Mouse (Mus musculus) ES-Bruce4 (cell line): Measurements from ENCODE around the gene Cd180. TPM values are rescaled to one million over a fixed set of nuclear protein-coding genes. Genes with fewer than 3 reads are reported as not detected.
"Not testable (repeated sequence)": the region's sequence is repeated elsewhere in the genome, so short reads cannot be mapped to it uniquely, and the experiment has no call there.

Experiments
- H3K27ac ChIP-seq: 2 replicates; pipeline ENCODE4 v1.5.1; 2012; ENCODE audit warnings: low read length, inconsistent platforms; ENCODE audit not compliant: insufficient read depth
- H3K27me3 ChIP-seq: 2 replicates; pipeline ENCODE4 v1.6.1; 2012; ENCODE audit warnings: mild to moderate bottlenecking, low read length, inconsistent platforms; ENCODE audit not compliant: control insufficient read depth, poor library complexity, insufficient read depth, severe bottlenecking
- H3K36me3 ChIP-seq: 2 replicates; pipeline ENCODE4 v1.6.1; 2012; ENCODE audit warnings: inconsistent platforms, mild to moderate bottlenecking, low read length, moderate library complexity; ENCODE audit not compliant: control insufficient read depth, poor library complexity, insufficient read depth, severe bottlenecking
- H3K4me1 ChIP-seq: one replicate; pipeline ENCODE4 v1.8.1; 2011; ENCODE audit warnings: low read length; ENCODE audit not compliant: control insufficient read depth, insufficient read depth
- H3K4me3 ChIP-seq: 2 replicates; pipeline ENCODE4 v1.5.1; 2011; ENCODE audit warnings: low read depth, mild to moderate bottlenecking, low read length
- H3K9ac ChIP-seq: 2 replicates; pipeline ENCODE4 v1.6.1; 2012; ENCODE audit warnings: low read depth, mild to moderate bottlenecking, inconsistent platforms; ENCODE audit not compliant: poor library complexity, severe bottlenecking
- H3K9me3 ChIP-seq: replicated peaks from 2 replicates; pipeline ENCODE4 v1.6.1; 2012; ENCODE audit warnings: mild to moderate bottlenecking, low read length, inconsistent platforms; ENCODE audit not compliant: control insufficient read depth, poor library complexity, insufficient read depth, severe bottlenecking
- CTCF ChIP-seq: IDR thresholded peaks from one replicate; pipeline ENCODE4 v1.8.1; 2011; ENCODE audit warnings: low read depth, low read length
- EP300 ChIP-seq: IDR thresholded peaks from 2 replicates; pipeline ENCODE4 v1.6.1; 2011; ENCODE audit warnings: low read depth, low read length; ENCODE audit not compliant: insufficient read depth
- POLR2A ChIP-seq: IDR thresholded peaks from one replicate; pipeline ENCODE4 v1.8.1; 2011; ENCODE audit warnings: low read length; ENCODE audit not compliant: insufficient read depth
- polyA plus RNA-seq: library from polyadenylated mRNA; stranded (reverse); fragments of >200 nt; gene quantifications from 2 replicates; pipeline ENCODE4 v1.2.4, GENCODE M21; 2011; ENCODE audit warnings: low read depth; ENCODE audit not compliant: missing spikeins, insufficient read depth, insufficient read length

Cd180 gene
- polyA plus RNA-seq, 1 experiment = not detected

GRCm38 (mm10) chr13:102725416-102725815 is 32.1 kb downstream of the Cd180 start:
- no peak for TF ChIP-seq EP300
- TF ChIP-seq POLR2A = no peak
- TF ChIP-seq CTCF = no peak
- Histone ChIP-seq H3K9me3 (no peaks in the 10 kb centered on the region), H3K27me3 (no peaks in the 10 kb centered on the region), H3K27ac (no peak overlapping the region), H3K4me3 (no peak overlapping the region), H3K4me1 (no peaks in the 10 kb centered on the region), H3K9ac (no peak overlapping the region), H3K36me3 (no peaks in the 10 kb centered on the region)

DNA sequence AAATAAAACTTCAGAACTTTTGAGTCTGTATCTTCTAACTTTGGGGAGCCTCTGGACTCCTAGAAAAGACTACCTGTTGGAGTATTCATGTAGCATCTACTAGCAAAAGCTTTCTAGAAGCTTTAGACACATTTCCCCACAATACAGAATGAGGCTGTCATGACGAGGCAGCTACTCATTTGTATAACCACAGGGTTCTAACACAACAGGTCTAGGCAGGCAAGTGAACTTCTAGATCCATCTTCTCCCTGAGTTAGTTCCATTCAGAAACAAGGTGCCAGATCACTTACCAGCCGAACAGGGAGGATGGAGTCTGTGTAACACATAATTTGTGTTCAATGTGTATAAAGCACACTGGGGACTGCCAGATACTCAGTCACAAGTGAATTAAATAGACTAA is 32.5 kb downstream of the Cd180 start:
- Histone ChIP-seq H3K4me1 (no peaks in the 10 kb centered on the region), H3K27me3 (no peaks in the 10 kb centered on the region), H3K36me3 (no peaks in the 10 kb centered on the region), H3K9ac (no peak overlapping the region), H3K27ac (no peak overlapping the region), H3K9me3 (no peaks in the 10 kb centered on the region), H3K4me3 (no peak overlapping the region)
- TF ChIP-seq POLR2A (no peak), CTCF (no peak), EP300 (no peak)

GRCm38 (mm10) chr13:102726876-102727275 is 33.5 kb downstream of the Cd180 start:
- H3K36me3 ChIP-seq = no peaks in the 10 kb centered on the region
- no peak overlapping the region for H3K9ac ChIP-seq

GRCm38 (mm10) chr13:102728035-102728434 is 34.7 kb downstream of the Cd180 start:
- no peak overlapping the region for H3K27ac ChIP-seq
- H3K9me3 ChIP-seq = no peaks in the 10 kb centered on the region
- no peak overlapping the region for H3K9ac ChIP-seq
- no peak overlapping the region for H3K4me3 ChIP-seq
- H3K4me1 ChIP-seq = no peaks in the 10 kb centered on the region
- TF ChIP-seq EP300 (no peak), POLR2A (no peak), CTCF (no peak)
- H3K36me3 ChIP-seq = no peaks in the 10 kb centered on the region
- H3K27me3 ChIP-seq = no peaks in the 10 kb centered on the region

More at GRCm38 (mm10) chr13:102726876-102727275, 33.5 kb downstream of the Cd180 start:
- Histone ChIP-seq H3K4me1 (no peaks in the 10 kb centered on the region), H3K4me3 (no peak overlapping the region), H3K27ac (no peak overlapping the region), H3K27me3 (no peaks in the 10 kb centered on the region), H3K9me3 (no peaks in the 10 kb centered on the region)
- TF ChIP-seq CTCF = no peak
- TF ChIP-seq EP300 = no peak
- TF ChIP-seq POLR2A = no peak

DNA sequence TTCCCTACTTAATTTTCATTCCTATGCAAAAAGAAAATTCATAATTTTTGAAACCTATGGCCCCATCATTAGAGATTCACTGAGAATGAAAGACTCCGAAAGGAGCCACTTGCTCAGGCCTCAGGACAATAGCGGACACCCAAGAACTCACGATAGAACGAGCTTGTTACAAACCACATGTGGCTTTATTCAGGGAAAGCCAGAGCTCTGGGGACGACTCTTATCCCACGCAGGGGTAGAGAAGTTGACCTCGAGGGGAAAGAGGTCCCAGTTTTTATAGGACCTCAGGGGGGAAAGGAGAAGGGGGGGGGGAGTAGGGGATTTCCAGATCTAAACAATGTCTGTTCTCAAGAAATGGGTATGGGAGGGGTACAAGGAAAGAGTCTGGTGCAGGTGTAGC is 35.6 kb downstream of the Cd180 start:
- not testable (repeated sequence) for H3K9ac ChIP-seq, H3K27ac ChIP-seq, H3K4me1 ChIP-seq, H3K4me3 ChIP-seq, H3K9me3 ChIP-seq, H3K36me3 ChIP-seq, H3K27me3 ChIP-seq

DNA sequence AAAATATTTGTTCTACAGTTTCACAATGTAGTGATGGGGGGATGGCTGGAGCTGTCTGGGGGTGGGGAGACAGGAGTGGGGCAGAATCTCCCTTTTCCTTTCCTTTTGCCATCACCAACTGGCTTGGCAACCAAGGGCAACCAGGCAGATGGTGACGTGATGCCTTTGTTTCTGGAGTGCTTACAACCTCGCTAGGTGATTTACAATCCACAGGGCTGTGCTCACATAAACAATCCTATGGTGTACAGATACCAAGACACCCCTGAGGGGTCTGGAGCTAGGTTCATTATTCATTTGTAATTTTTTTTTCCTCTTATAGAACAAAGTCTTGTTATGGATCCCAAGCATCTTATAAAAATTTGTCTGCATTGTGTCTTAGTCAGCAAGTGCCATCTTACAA is 39.7 kb downstream of the Cd180 start:
- H3K4me3 ChIP-seq = no peak overlapping the region
- no peak overlapping the region for H3K9ac ChIP-seq
- no peaks in the 10 kb centered on the region for H3K27me3 ChIP-seq
- no peak overlapping the region for H3K27ac ChIP-seq
- TF ChIP-seq CTCF = no peak
- no peak for TF ChIP-seq EP300
- no peak for TF ChIP-seq POLR2A
- H3K9me3 ChIP-seq = no peaks in the 10 kb centered on the region
- H3K4me1 ChIP-seq = no peaks in the 10 kb centered on the region
- H3K36me3 ChIP-seq = peaks cover 2% of the 10 kb centered on the region; the same call in 1 of the 2 replicates

DNA sequence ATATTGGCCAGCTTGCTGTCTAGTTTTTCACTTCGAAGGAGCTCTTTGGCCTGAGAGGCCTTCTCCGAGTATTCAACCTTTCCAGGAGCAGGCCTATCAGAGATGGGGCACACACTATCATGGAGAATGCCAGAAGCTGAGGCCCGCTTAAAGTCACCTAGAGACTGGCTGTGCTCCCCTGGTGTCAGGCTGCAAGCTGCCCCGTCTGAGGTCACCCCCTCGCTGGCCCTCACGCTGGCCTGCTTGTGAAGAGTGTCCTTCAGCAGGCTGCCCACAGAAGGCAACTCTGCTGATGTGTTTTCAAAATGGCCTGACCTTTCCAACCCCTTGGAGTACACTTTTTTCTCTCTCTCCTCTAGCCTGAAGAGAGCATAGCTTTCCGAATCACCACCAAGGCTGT is 44.5 kb downstream of the Cd180 start:
- Histone ChIP-seq H3K36me3 (peaks cover 4% of the 10 kb centered on the region; the same call in 1 of the 2 replicates), H3K27ac (no peak overlapping the region), H3K27me3 (no peaks in the 10 kb centered on the region), H3K4me3 (no peak overlapping the region), H3K4me1 (no peaks in the 10 kb centered on the region), H3K9ac (no peak overlapping the region), H3K9me3 (no peaks in the 10 kb centered on the region)
- TF ChIP-seq CTCF = no peak
- TF ChIP-seq POLR2A = no peak
- TF ChIP-seq EP300 = no peak
